In the genomic region with DNA sequence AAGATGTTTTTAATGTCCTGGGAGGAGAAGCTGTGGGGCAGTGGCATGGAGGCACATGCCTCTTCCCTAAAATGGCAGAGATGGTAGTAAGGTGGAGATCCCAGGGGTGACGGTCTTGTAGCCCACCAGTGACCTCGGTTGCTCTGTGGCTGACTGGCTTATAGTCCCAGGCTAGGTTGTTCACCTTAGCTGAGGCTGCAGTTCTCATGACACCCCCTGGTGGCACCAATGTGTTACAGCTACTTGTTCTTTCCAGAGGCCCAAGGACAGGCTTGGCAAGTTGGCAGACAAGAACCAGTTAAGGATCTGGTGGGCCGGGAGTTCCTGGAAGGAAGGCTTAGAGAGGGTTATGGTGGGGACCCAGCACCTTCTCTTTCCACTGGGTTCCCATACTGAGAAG, we compare ENCODE assay signal across 10 mouse cellular contexts. TPM values are rescaled to one million over a fixed set of nuclear protein-coding genes. Genes with fewer than 3 reads are reported as not detected.
DNase-seq lines count a peak whose midpoint lies in the region; ATAC-seq and TF ChIP-seq lines count a peak whose summit lies in the region.
"Had no signal": no experiment of that assay in that cellular context is flagged by ENCODE, and none has a peak within 500 bp of the region (broad histone marks: within the 10 kb centered on the region; RNA-seq: fewer than 3 reads in every experiment).

No protein-coding gene starts in this region.

- 24% methylated on average over 3 of the region's 3 CpGs for WGBS in liver, embryonic 13.5 days (ENCODE audit: insufficient replicate concordance)
- 28% methylated on average over 3 of the region's 3 CpGs for WGBS in neural tube, embryonic 15.5 days

- H3K9me3 ChIP-seq in liver, embryonic 13.5 days (replicated peaks): no peaks in the 10 kb centered on the region
- no peaks in the 10 kb centered on the region for H3K9me3 ChIP-seq in neural tube, embryonic 15.5 days (replicated peaks)

- no peak overlapping the region for H3K4me2 ChIP-seq in liver, embryonic 13.5 days
- H3K4me2 ChIP-seq in neural tube, embryonic 15.5 days: no peak overlapping the region

- no peak overlapping the region for H3K27ac ChIP-seq in gastrocnemius, adult 2 months
- H3K27ac ChIP-seq in liver, embryonic 13.5 days: no peak overlapping the region
- no peak overlapping the region for H3K27ac ChIP-seq in neural tube, embryonic 15.5 days (replicated peaks)

- H3K4me3 ChIP-seq in gastrocnemius, adult 2 months: no peak overlapping the region
- H3K4me3 ChIP-seq in liver, embryonic 13.5 days (replicated peaks): no peak overlapping the region
- H3K4me3 ChIP-seq in neural tube, embryonic 15.5 days (replicated peaks): no peak overlapping the region
- H3K4me3 ChIP-seq: erythroblast, embryonic 14.5 days; myocyte had no signal

- peaks cover 11% of the 10 kb centered on the region; the same call in 1 of the 2 replicates for H3K27me3 ChIP-seq in liver, embryonic 13.5 days
- H3K27me3 ChIP-seq in neural tube, embryonic 15.5 days (replicated peaks): no peaks in the 10 kb centered on the region

- H3K36me3 ChIP-seq in liver, embryonic 13.5 days: no peaks in the 10 kb centered on the region
- H3K36me3 ChIP-seq in neural tube, embryonic 15.5 days: peaks cover 17% of the 10 kb centered on the region; the same call in 1 of the 2 replicates

- DNase-seq in A20 (ENCODE audit: low read depth, low spot score) (peak; percentile 71), R1 (ENCODE audit: low read depth, low spot score) (peak; percentile 85)
- peak; percentile 86 to 90 for DNase-seq in cerebellum, postnatal 14 days
- DNase-seq in gastrocnemius, adult 2 months: peak; percentile 63
- DNase-seq in kidney, adult 9 months: peak; percentile 84
- DNase-seq in liver, embryonic 13.5 days: peak; percentile 48
- peak; percentile 24 to 30 for DNase-seq in thymus, postnatal 36 days

- ATAC-seq in liver, embryonic 13.5 days (ENCODE audit: low read depth): no peak
- ATAC-seq in neural tube, embryonic 15.5 days (ENCODE audit: low FRiP score): peak; percentile 36; the same call in 1 of the 2 replicates

- H3K4me1 ChIP-seq in liver, embryonic 13.5 days (replicated peaks): peaks cover 31% of the 10 kb centered on the region
- H3K4me1 ChIP-seq in neural tube, embryonic 15.5 days: no peaks in the 10 kb centered on the region

- intact Hi-C loops in gastrocnemius, adult 2 months (cut with DNase I): loop anchor here (5.0 kb wide), 2 partner anchors 44 to 179 kb away; no protein-coding TSS in a partner anchor

- peak; percentile 83 for TF ChIP-seq CTCF in gastrocnemius, adult 2 months (IDR thresholded peaks at IDR 0.05)

- H3K9ac ChIP-seq in liver, embryonic 13.5 days: no peak overlapping the region
- H3K9ac ChIP-seq in neural tube, embryonic 15.5 days (replicated peaks): no peak overlapping the region

RNA-seq across cellular contexts. Expression of a gene that starts 21.4 kb away (rescaled TPM):
- total RNA-seq in gastrocnemius, adult 2 months (2021): under 1 TPM; 0.33 TPM
- polyA plus RNA-seq in liver, embryonic 13.5 days (2015; fragmentation: Nextera tagmentation; extraction: Ambion mirVana): 0.06 TPM in 1 of 2 replicates, not detected in the other
- 1.1 and 1.3 TPM in 2 replicates for polyA plus RNA-seq in neural tube, embryonic 15.5 days (2015; fragmentation: Nextera tagmentation; extraction: Ambion mirVana)
- polyA plus RNA-seq: erythroblast, embryonic 14.5 days had no signal

RNA-seq across cellular contexts. Expression of a gene that starts 46.8 kb away (rescaled TPM):
- 1 to 10 TPM in 1 of 2 experiments, under 1 TPM in 1; 0.97 to 1.5 TPM for total RNA-seq in gastrocnemius, adult 2 months (2021)
- not detected in 2 replicates for polyA plus RNA-seq in liver, embryonic 13.5 days (2015; fragmentation: Nextera tagmentation; extraction: Ambion mirVana)
- 0.79 and 1.2 TPM in 2 replicates for polyA plus RNA-seq in neural tube, embryonic 15.5 days (2015; fragmentation: Nextera tagmentation; extraction: Ambion mirVana)

RNA-seq across cellular contexts. Expression of a gene that starts 47.0 kb away (rescaled TPM):
- total RNA-seq in gastrocnemius, adult 2 months (2021): 1 to 10 TPM; 3.1 to 4.0 TPM
- 0.10 and 0.21 TPM in 2 replicates for polyA plus RNA-seq in liver, embryonic 13.5 days (2015; fragmentation: Nextera tagmentation; extraction: Ambion mirVana)
- 10.4 and 17.3 TPM in 2 replicates for polyA plus RNA-seq in neural tube, embryonic 15.5 days (2015; fragmentation: Nextera tagmentation; extraction: Ambion mirVana)
- polyA plus RNA-seq: erythroblast, embryonic 14.5 days had no signal

Comparison
In these comparisons a context has a peak if more than half of its experiments do, and no peak if none do; other contexts are left out.
1. DNase-seq: peak in every context shown above with its lines; median percentile 88 in cerebellum, postnatal 14 days; 85 in R1; 84 in kidney, adult 9 months; 71 in A20; 63 in gastrocnemius, adult 2 months; 48 in liver, embryonic 13.5 days; 27 in thymus, postnatal 36 days.